Mouse (Mus musculus) ES-E14 (cell line): ENCODE results near the gene Grrp1. TPM values are rescaled to one million over a fixed set of nuclear protein-coding genes. Genes with fewer than 3 reads are reported as not detected.

Experiments
- DNase-seq: peaks from one replicate; pipeline ENCODE4 v3.0.0-alpha.2; 2013; ENCODE audit warnings: low read depth, low spot score
- H3K27ac ChIP-seq: 2 replicates; pipeline ENCODE4 v1.5.1; 2012; ENCODE audit warnings: low read depth, mild to moderate bottlenecking, low read length, moderate library complexity, mixed read lengths; ENCODE audit not compliant: poor library complexity, insufficient read depth, severe bottlenecking
- H3K36me3 ChIP-seq: 2 replicates; pipeline ENCODE4 v1.6.1; 2012; ENCODE audit warnings: mild to moderate bottlenecking, low read length, moderate library complexity, mixed read lengths; ENCODE audit not compliant: control insufficient read depth, poor library complexity, insufficient read depth, severe bottlenecking
- H3K4me1 ChIP-seq, 2 experiments: fragments of 150-350 bp in 1 of 2; sonication (generic) in 1 of 2; 2 replicates each; pipeline ENCODE4 v1.6.1; 2012; ENCODE audit warnings: low read length in 2 of 2, mild to moderate bottlenecking in 1 of 2, mixed read lengths in 1 of 2; ENCODE audit not compliant: control insufficient read depth in 2 of 2, insufficient read depth in 2 of 2, poor library complexity in 1 of 2
- H3K4me3 ChIP-seq, 2 experiments: fragments of 150-350 bp in 1 of 2; sonication (generic) in 1 of 2; 2 replicates each; pipeline ENCODE4 v1.5.1; 2012; ENCODE audit warnings: low read length in 2 of 2, low read depth in 1 of 2, mild to moderate bottlenecking in 1 of 2, mixed read lengths in 1 of 2; ENCODE audit not compliant: insufficient read depth in 1 of 2, poor library complexity in 1 of 2, severe bottlenecking in 1 of 2
- H3K9ac ChIP-seq: 2 replicates; pipeline ENCODE4 v1.6.1; 2012; ENCODE audit warnings: low read depth, mild to moderate bottlenecking, low read length, mixed read lengths; ENCODE audit not compliant: poor library complexity, insufficient read depth, severe bottlenecking
- H3K9me3 ChIP-seq: fragments of 150-350 bp; sonication (generic); 2 replicates; pipeline ENCODE4 v1.6.1; 2012; ENCODE audit warnings: low read depth, mild to moderate bottlenecking, low read length; ENCODE audit not compliant: control insufficient read depth, insufficient read depth
- CHD2 ChIP-seq: IDR thresholded peaks from 2 replicates; pipeline ENCODE4 v1.6.1; 2014; ENCODE audit warnings: mild to moderate bottlenecking, low read depth, low read length, inconsistent platforms
- HCFC1 ChIP-seq: IDR thresholded peaks from 2 replicates; pipeline ENCODE4 v1.6.1; 2012; ENCODE audit warnings: low read length, inconsistent platforms, borderline replicate concordance; ENCODE audit not compliant: insufficient read depth
- MAFK ChIP-seq: IDR thresholded peaks from 2 replicates; pipeline ENCODE4 v1.6.1; 2014; ENCODE audit warnings: mild to moderate bottlenecking, low read depth, low read length, inconsistent platforms; ENCODE audit not compliant: insufficient read depth
- ZC3H11A ChIP-seq: IDR thresholded peaks from 2 replicates; pipeline ENCODE4 v1.6.1; 2012; ENCODE audit warnings: low read depth, mild to moderate bottlenecking, inconsistent platforms, low read length, borderline replicate concordance
- ZNF384 ChIP-seq: IDR thresholded peaks from 2 replicates; pipeline ENCODE4 v1.6.1; 2012; ENCODE audit warnings: low read depth, low read length, inconsistent platforms
- in situ Hi-C, 2 experiments: fragments of 600-800 bp; cut with MboI; formaldehyde crosslinking; loops; one replicate each; pipeline ENCODE4 v1.15.1; 2025; ENCODE audit warnings: low sequenced_read_pairs in 2 of 2, inconsistent platforms in 1 of 2; ENCODE audit not compliant: unreplicated experiment in 2 of 2
- total RNA-seq: library from RNA; depleted of rRNA; stranded (reverse); fragments of 300-350 nt; gene quantifications from 2 replicates; pipeline ENCODE4 v1.2.3, GENCODE M21; 2012

The Grrp1 gene
- total RNA-seq, 1 experiment, result 1.6 TPM

DNA sequence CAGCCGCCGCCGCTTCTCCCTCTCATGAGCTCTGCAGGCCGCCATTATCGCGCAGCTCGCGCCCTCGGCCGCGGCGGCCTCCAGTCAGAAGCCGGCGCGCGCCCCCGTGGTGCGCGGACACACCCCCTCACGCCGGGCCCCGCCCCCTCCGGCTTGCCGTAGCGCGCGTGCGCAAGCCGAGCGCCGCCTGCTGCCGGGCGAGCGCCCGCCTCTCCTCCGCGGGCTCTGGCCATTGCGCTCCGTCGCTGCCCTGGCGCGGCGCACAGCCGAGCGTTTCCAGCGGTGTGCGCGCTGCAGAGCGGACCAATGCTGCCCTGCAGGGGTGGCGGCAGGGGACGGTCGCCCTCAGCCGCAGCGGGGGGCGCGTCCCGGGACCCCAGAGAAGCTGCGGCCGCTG is 33.3 kb upstream of the Grrp1 start:
- no peak for TF ChIP-seq ZC3H11A
- TF ChIP-seq ZNF384, result no peak
- no peak for TF ChIP-seq MAFK
- no peak for TF ChIP-seq HCFC1
- TF ChIP-seq CHD2, result no peak
- Histone ChIP-seq H3K9me3 (no peaks in the 10 kb centered on the region), H3K9ac (peak overlapping the region; percentile 97), H3K36me3 (peaks cover 7% of the 10 kb centered on the region; the same call in 1 of the 2 replicates), H3K27ac (peak overlapping the region; percentile 92), H3K4me1 (peaks cover 0 to 4% of the 10 kb centered on the region in 2 experiments; a peak in 1 of 4 replicates), H3K4me3 (peak overlapping the region; percentile 89 to 93)
- peak; percentile 74 for DNase-seq
- in situ Hi-C loops, result no loop called here

- Histone ChIP-seq H3K27ac (peak overlapping the region; percentile 42; the same call in 1 of the 2 replicates), H3K4me1 (peaks cover 0 to 4% of the 10 kb centered on the region in 2 experiments; a peak in 1 of 4 replicates), H3K36me3 (peaks cover 11% of the 10 kb centered on the region), H3K9ac (peak overlapping the region; percentile 93), H3K4me3 (peak overlapping the region; percentile 88 to 92), H3K9me3 (no peaks in the 10 kb centered on the region)
- in situ Hi-C loops, result no loop called here
- TF ChIP-seq CHD2, result no peak
- no peak for TF ChIP-seq MAFK
- TF ChIP-seq ZC3H11A, result no peak
- no peak for TF ChIP-seq ZNF384
- TF ChIP-seq HCFC1, result no peak
- no peak for DNase-seq
These were observed 32.6 kb upstream of the Grrp1 start for GRCm38 (mm10) chr4:134286226-134287167.

DNA sequence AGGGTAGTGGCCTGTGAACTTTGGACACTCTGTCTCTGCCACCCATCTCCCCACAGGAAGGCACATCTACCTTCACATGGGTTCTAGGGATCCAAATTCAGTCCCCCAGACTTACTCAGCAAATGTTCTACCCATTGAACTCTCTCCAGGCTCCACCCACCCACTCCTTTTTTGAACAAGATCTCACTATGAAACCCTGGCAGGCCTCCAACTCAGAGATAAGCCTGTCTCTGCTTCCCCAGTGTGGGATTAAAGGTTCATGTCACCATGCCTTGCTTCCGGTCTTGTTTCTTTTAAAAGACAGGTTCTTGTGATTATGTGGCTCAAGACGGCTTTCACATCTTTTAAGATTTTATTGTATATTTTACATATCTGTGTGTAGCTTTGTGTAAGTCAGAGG is 31.0 kb upstream of the Grrp1 start:
- no peak overlapping the region for H3K27ac ChIP-seq
- H3K9me3 ChIP-seq, result no peaks in the 10 kb centered on the region
- no peak overlapping the region for H3K9ac ChIP-seq
- no peak overlapping the region for H3K4me3 ChIP-seq
- no peak for DNase-seq
- peaks cover 11% of the 10 kb centered on the region for H3K36me3 ChIP-seq
- peaks cover 0 to 4% of the 10 kb centered on the region in 2 experiments; a peak in 1 of 4 replicates for H3K4me1 ChIP-seq
- in situ Hi-C loops, result no loop called here
- TF ChIP-seq MAFK, result no peak
- TF ChIP-seq HCFC1, result no peak
- TF ChIP-seq ZNF384, result no peak
- no peak for TF ChIP-seq ZC3H11A

DNA sequence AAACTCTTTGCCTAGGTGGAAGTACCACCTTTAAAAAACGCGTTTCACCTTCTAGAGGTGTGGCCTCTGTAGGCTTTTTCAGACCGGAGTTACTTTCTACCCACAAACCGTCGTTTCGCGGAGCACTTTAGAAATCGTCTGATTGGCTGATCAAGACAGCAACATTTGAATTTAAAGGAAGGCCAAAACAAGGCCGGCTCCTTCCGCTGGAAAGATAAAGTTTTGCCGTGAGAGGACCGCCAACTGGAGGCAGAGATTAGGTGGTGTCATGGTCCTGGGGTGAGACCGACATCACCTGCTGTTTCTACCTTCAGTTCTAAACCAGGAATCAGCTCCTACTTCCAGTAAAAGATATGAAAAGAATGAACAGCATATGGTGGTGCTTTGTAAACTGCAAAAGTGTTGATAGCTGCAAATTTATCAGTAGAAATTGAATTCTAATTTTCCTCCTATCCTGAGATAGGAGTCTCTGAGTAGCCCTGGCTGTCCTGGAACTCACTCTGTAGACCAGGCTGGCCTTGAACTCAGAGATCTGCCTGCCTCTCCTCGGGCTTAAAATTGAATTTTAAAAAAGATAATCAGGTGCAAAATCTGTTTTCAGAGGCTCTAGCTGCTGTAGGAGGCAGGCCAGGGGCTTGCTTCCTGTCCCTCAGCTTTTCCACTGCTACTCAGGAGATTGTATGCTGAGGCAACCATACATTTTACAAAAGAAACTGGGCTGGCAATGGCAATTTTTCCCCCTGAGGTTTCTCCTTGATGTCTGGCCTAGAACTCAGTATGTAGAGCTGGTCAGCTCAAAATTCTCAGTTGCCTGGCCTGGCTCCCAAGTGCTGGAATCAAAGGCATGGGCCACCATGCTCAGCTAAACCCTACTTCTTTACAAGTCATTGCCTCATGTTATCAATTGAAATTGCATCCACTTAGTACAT is 19.8 kb upstream of the Grrp1 start:
- in situ Hi-C loops, result no loop called here
- no peak for DNase-seq
- Histone ChIP-seq H3K27ac (no peak overlapping the region), H3K9ac (peak overlapping the region; percentile 28; the same call in 1 of the 2 replicates), H3K4me3 (peak overlapping the region; percentile 17 to 70; a peak in 3 of 4 replicates), H3K9me3 (no peaks in the 10 kb centered on the region), H3K4me1 (peaks cover 0 to 4% of the 10 kb centered on the region in 2 experiments; a peak in 3 of 4 replicates), H3K36me3 (peaks cover 8% of the 10 kb centered on the region)
- TF ChIP-seq ZC3H11A, result no peak
- TF ChIP-seq ZNF384, result no peak
- TF ChIP-seq HCFC1, result no peak
- no peak for TF ChIP-seq CHD2
- no peak for TF ChIP-seq MAFK
